Mouse (Mus musculus) monocyte, adult 5-6 weeks (primary cell): ENCODE measurements at regions not wholly inside any gene's neighbourhood (a gene's known extent, or its start where the extent isn't known, plus 50 kb on each side); places are given as distances from the start of the nearest gene placed in this dataset.

Source experiments
- ATAC-seq: fragments of 153-309, 156-312 bp; replicated peaks from 2 replicates; pipeline ENCODE4 v1.8.0; 2017; ENCODE audit warnings: mild to moderate bottlenecking; ENCODE audit not compliant: low TSS enrichment, insufficient number of reproducible peaks, severe bottlenecking, poor library complexity, low FRiP score

GRCm38 (mm10) chr11:19143267-19144000, 124.6 kb upstream of the Meis1 start:
- no peak for ATAC-seq

GRCm38 (mm10) chr11:19144506-19144905, 125.7 kb upstream of the Meis1 start:
- ATAC-seq: no peak

- no peak for ATAC-seq
Observed at GRCm38 (mm10) chr11:19145263-19145662, 126.5 kb upstream of the Meis1 start.

GRCm38 (mm10) chr11:19145991-19146390, 127.2 kb upstream of the Meis1 start:
- ATAC-seq: no peak

- ATAC-seq: no peak
Observed at GRCm38 (mm10) chr11:19151026-19151425, 132.2 kb upstream of the Meis1 start.

DNA sequence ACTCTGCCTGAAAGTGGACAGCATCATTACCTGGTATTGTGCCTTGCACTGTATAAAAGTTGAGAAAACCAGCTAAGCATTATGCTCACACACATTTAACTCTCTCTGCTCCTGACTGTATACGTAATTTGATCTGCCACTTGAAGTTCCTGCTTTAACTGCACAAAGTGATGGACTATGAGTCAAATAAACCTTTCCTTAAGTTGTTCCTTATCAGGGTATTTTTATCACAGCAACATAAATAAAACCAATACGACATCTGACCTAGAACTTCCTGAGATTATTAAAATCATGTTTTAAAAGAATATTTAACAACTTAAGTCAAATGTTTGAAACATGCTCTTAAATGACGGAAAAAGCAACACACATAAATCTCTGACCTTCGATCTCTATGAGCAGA, 134.9 kb upstream of the Meis1 start:
- no peak for ATAC-seq

- ATAC-seq: no peak
Observed at GRCm38 (mm10) chr11:19154813-19155616, 136.2 kb upstream of the Meis1 start.

DNA sequence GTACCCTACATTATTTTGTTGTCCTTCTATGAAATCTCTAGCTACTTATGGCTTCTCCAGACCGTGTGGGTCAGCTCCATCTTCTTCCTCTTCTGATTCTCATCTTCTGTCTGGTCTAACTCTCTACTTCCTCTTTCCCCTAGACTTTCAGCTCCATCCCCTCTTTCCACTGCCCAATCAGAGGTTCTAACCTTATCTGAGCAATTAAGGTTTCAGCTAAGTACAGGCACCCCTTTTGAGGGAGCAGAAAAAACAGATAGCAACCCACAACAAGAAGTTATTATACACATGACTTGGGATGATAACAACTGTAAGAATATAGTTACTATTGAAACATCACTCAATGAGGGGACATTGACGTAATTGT, 136.8 kb upstream of the Meis1 start:
- ATAC-seq: no peak

DNA sequence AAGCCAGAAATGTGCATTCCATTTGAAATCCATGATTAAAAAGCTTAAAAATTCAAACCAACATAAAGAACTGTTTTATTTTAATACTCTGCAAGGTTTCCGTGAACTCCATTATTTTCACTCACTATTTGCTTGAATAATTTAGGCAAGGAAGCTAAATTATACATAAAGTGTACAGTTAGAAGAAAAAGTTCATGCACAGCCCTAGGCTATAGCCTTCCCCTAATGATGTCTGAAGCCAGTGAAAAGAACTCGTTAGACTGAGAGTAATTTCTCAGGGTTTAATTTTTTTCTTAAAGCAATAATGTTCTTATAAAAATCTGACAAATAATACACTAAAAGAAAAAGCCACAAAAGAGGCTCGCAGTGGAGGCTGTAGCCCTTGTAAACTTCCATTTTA, 141.4 kb upstream of the Meis1 start:
- no peak for ATAC-seq

DNA sequence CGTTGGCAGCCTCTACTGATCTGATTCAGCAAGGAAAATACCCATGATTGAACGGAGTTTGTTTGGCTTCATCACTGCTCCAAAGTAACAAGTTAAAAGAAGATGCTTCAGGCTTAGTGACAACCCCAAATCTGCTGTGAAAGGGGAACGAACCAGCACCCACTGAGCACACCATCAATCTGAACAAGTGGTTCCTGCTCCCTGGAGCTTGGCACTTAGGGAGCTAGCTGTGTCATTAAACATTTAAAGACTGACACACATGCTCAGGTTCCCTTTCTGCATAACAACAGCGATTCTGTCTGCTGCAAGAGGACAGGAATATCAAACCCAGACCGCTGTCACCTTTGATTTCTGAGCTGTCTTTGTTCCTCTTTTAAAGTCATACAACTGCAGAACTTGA, 141.9 kb upstream of the Meis1 start:
- no peak for ATAC-seq

- ATAC-seq: no peak
Observed at GRCm38 (mm10) chr11:19170938-19171337, 152.2 kb upstream of the Meis1 start.

- ATAC-seq: no peak
Observed at GRCm38 (mm10) chr11:19174305-19175017, 155.7 kb upstream of the Meis1 start.

GRCm38 (mm10) chr11:19179290-19179689, 160.5 kb upstream of the Meis1 start:
- no peak for ATAC-seq

DNA sequence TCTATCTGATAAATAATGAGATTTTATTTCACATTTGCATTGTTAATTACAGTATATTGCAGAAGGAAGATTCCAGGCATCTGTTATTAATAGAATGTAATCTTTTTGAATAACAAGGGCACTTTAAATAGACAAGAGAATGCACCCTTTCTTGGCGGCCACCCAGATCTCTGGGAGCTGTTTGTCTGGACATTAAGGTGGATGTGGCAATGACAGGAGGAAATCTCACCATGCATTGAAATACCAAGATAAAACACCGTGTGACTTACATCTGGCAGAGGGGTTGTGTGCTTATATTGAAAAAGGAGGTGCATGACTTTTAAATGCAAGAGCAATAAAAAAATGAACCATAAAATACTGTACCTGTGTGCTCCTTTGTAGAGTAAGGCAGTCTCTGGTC, 171.0 kb upstream of the Meis1 start:
- ATAC-seq: no peak

GRCm38 (mm10) chr11:19194464-19194863, 175.7 kb upstream of the Meis1 start:
- no peak for ATAC-seq

GRCm38 (mm10) chr11:19197790-19198189, 179.0 kb upstream of the Meis1 start:
- no peak for ATAC-seq

GRCm38 (mm10) chr11:19202602-19203517, 184.1 kb upstream of the Meis1 start:
- ATAC-seq: no peak

DNA sequence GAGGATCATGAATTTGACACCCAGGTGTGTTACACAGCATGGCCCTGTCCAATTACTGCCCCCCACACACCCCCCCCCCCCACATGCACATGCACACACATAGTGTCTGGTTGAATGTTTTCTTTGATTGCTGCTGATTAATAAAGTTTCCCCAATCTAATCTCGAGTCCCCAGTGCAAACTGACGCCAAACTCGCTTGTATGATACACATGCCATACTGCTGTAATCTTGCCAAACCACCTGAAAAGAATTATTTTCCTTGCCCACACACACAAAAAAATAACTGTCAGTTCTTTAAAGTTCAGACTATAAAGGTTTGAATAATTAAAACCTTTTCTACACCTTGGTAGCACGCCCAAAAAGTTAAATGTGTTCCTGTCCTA, 184.7 kb upstream of the Meis1 start:
- ATAC-seq: no peak

- ATAC-seq: no peak
Observed at GRCm38 (mm10) chr11:19203968-19204367, 185.2 kb upstream of the Meis1 start.
